Mouse (Mus musculus) testis, adult 2 months (tissue): ENCODE data around the gene Axin2.

ENCODE experiments used
- CTCF ChIP-seq: fragments of 200-500 bp; IDR thresholded peaks from 2 replicates; pipeline ENCODE4 v1.5.1; 2012; ENCODE audit warnings: low read depth, mild to moderate bottlenecking, inconsistent platforms, low read length, moderate library complexity; ENCODE audit not compliant: control insufficient read depth, insufficient read depth, insufficient replicate concordance
- POLR2A ChIP-seq: fragments of 200-500 bp; IDR thresholded peaks from 2 replicates; pipeline ENCODE4 v1.6.1; 2012; ENCODE audit warnings: low read depth, mild to moderate bottlenecking, inconsistent platforms, low read length, moderate library complexity; ENCODE audit not compliant: control insufficient read depth

GRCm38 (mm10) chr11:108928096-108928495, 7.9 kb downstream of the Axin2 start:
- no peak for TF ChIP-seq POLR2A
- no peak for TF ChIP-seq CTCF
